Mouse (Mus musculus): ENCODE results near the gene Wscd2. TPM values are rescaled to one million over a fixed set of nuclear protein-coding genes. Genes with fewer than 3 reads are reported as not detected.

Gene Wscd2
- polyA plus RNA-seq, 1 experiment from 2014 or later = 4.5 TPM

GRCm38 (mm10) chr5:113590010-113590640, 100.0 kb downstream of the Wscd2 start:
- no peak overlapping the region for H3K9ac ChIP-seq
- no peaks in the 10 kb centered on the region for H3K9me3 ChIP-seq (replicated peaks)
- H3K27ac ChIP-seq = no peak overlapping the region
- H3K36me3 ChIP-seq = no peaks in the 10 kb centered on the region
- H3K4me1 ChIP-seq = peaks cover 51% of the 10 kb centered on the region
- ATAC-seq (replicated peaks; ENCODE audit: low FRiP score) = no peak
- 49% methylated on average over 5 of the region's 5 CpGs for WGBS
- no peak overlapping the region for H3K4me3 ChIP-seq (replicated peaks)
- no peaks in the 10 kb centered on the region for H3K27me3 ChIP-seq
- H3K4me2 ChIP-seq = no peak overlapping the region

- Histone ChIP-seq H3K4me2 (no peak overlapping the region), H3K9me3 (replicated peaks) (no peaks in the 10 kb centered on the region), H3K27ac (0 out of 2 replicates have a peak overlapping the region, but pooled peaks have one; percentile 37), H3K4me3 (replicated peaks) (no peak overlapping the region), H3K4me1 (peaks cover 41% of the 10 kb centered on the region), H3K27me3 (no peaks in the 10 kb centered on the region), H3K36me3 (no peaks in the 10 kb centered on the region), H3K9ac (no peak overlapping the region)
- 18% methylated on average over 3 of the region's 3 CpGs for WGBS
- ATAC-seq (replicated peaks; ENCODE audit: low FRiP score) = no peak
Measured at GRCm38 (mm10) chr5:113591166-113591565, 101.0 kb downstream of the Wscd2 start.

DNA sequence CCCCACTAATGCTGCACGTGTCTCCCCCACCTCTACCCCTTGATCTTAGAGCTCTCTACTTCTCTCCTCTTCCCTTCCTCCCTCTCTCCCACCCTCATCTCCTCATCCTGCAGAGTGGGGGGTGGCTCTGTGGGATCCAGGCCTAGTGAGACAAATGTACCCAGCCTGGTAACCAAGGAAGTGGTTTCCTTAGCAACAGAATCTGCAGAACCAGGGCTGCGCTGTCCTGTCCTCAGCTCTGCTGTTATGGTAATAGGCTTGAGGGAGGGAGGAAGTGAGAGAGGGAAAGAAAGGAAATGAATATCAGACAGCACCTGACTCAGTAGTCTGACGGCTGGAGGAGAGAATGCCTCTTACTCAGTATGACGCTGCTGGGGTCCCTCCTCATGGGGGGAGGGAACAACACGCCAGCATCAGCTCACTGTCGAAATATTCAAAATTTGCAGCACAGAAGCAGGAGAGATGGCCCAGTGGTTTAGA, 101.7 kb downstream of the Wscd2 start:
- Histone ChIP-seq H3K4me3 (replicated peaks) (no peak overlapping the region), H3K36me3 (no peaks in the 10 kb centered on the region), H3K4me2 (no peak overlapping the region), H3K27ac (no peak overlapping the region), H3K27me3 (no peaks in the 10 kb centered on the region), H3K4me1 (peaks cover 35% of the 10 kb centered on the region), H3K9ac (no peak overlapping the region), H3K9me3 (replicated peaks) (no peaks in the 10 kb centered on the region)
- WGBS = 36% methylated on average over 6 of the region's 6 CpGs
- no peak for ATAC-seq (replicated peaks; ENCODE audit: low FRiP score)

DNA sequence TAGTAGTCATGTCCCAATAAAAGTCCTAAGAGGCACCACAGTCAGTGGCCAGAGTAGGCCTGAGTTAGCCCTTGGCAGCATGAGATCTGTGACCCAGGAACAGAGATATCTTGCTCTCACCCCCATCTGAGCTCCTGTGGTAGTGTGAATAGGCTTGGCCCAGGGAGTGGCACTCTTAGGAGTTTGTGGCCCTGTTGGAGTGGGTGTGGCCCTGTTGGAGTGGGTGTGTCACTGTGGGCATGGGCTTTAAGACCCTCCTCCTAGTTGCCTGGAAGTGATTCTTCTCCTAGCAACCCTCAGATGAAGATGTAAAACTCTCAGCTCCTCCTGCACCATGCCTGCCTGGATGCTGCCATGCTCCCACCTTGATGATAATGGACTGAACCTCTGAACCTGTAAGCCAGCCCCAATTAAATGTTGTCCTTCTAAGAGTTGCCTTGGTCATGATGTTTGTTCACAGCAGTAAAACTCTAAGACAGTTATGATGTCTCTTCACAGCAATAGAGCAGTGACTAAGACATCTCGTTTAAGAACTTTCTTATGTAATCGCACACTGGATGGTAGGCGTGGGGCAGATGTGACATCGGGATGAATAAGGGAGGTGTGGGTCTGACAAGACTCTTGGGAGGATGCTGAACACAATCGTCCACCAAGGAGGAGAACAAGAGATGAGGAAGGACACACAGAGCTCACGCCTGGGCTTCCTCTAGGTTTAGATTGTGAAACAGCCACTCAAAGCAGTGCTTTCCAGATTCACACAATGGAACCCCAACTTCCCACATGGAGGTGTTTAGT, 104.0 kb downstream of the Wscd2 start:
- no peak for ATAC-seq (replicated peaks; ENCODE audit: low FRiP score)
- Histone ChIP-seq H3K4me2 (no peak overlapping the region), H3K4me3 (replicated peaks) (no peak overlapping the region), H3K9me3 (replicated peaks) (no peaks in the 10 kb centered on the region), H3K27ac (no peak overlapping the region), H3K36me3 (no peaks in the 10 kb centered on the region), H3K4me1 (peaks cover 23% of the 10 kb centered on the region), H3K27me3 (no peaks in the 10 kb centered on the region), H3K9ac (no peak overlapping the region)
- WGBS = 83% methylated on average over 6 of the region's 6 CpGs

DNA sequence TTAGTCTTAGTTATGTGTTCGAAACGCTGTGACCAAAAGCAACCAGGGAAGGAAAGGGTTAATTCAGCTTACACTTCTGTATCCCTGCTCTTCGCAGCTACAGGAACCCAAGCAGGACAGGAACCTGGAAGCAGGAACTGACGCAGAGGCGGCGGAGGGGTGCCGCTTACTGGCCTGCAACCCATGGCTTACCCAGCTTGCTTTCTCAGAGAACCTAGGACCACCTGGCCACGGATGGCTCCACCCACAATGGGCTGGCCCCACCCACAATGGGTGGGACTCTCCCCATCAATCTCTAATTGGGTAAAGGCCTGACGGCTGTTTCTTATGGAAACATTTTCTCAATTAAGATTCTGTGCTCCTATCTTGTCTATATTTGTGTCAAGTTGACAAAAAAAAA, 106.1 kb downstream of the Wscd2 start:
- Histone ChIP-seq H3K4me2 (no peak overlapping the region), H3K4me3 (replicated peaks) (no peak overlapping the region), H3K9ac (no peak overlapping the region), H3K4me1 (peaks cover 7% of the 10 kb centered on the region; the same call in 1 of the 2 replicates), H3K36me3 (no peaks in the 10 kb centered on the region), H3K27me3 (no peaks in the 10 kb centered on the region; the same call in 1 of the 2 replicates), H3K9me3 (replicated peaks) (no peaks in the 10 kb centered on the region), H3K27ac (no peak overlapping the region)
- WGBS = 80% methylated on average over 9 of the region's 9 CpGs
- no peak for ATAC-seq (replicated peaks; ENCODE audit: low FRiP score)

DNA sequence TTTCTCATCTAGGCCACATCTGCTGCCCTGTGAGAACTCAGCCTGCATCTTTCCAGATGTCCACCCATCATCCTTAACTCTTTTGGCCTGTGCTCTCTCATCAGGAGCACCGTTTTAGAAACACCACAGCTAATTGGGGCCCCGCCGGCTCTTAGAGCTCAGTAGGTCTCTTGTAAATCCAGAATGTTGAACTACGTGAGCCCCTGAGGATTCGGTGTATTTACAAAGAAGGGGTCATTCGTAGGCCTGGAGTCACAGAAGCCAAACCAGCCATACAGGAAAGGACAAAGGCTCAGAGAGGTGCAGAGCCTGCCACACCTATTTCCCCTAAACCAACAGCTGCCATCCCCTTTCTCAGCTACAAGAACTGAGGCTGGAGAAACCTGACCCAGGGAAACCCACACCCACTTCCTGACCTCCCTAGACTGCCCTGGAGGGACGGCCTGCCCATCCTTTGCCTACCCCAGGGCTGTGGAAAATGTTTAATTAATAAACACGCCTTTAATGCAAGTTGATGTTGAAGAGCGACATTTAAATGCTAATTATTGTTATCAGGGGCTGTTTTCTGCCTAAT, 106.7 kb downstream of the Wscd2 start:
- no peak overlapping the region for H3K4me2 ChIP-seq
- H3K4me3 ChIP-seq (replicated peaks) = no peak overlapping the region
- no peaks in the 10 kb centered on the region for H3K9me3 ChIP-seq (replicated peaks)
- no peak for ATAC-seq (replicated peaks; ENCODE audit: low FRiP score)
- H3K9ac ChIP-seq = no peak overlapping the region
- H3K27me3 ChIP-seq = no peaks in the 10 kb centered on the region; the same call in 1 of the 2 replicates
- H3K4me1 ChIP-seq = 0 out of 2 replicates have a peak, but pooled peaks cover 3% of the 10 kb centered on the region
- WGBS = 73% methylated on average over 9 of the region's 9 CpGs
- no peak overlapping the region for H3K27ac ChIP-seq
- no peaks in the 10 kb centered on the region for H3K36me3 ChIP-seq

DNA sequence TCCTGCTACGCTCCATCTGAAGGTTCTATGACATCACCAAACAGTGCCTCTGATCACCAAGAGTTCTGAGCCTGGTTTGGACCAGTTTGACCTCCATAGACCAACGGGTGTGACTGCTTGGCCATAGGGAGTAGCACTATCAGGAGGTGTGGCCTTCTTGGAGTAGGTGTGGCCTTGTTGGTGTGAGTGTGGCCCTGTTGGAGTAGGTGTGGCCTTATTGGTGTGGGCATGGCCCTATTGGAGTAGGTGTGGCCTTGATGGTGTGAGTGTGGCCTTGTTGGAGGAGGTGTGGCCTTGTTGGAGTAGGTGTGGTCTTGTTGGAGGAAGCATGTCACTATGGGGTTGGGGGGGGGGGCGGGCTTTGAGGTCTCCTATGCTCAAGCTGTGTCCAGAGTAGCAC, 110.0 kb downstream of the Wscd2 start:
- Histone ChIP-seq H3K27me3 (no peaks in the 10 kb centered on the region; the same call in 1 of the 2 replicates), H3K4me2 (no peak overlapping the region), H3K36me3 (no peaks in the 10 kb centered on the region), H3K4me3 (replicated peaks) (no peak overlapping the region), H3K9ac (no peak overlapping the region), H3K27ac (no peak overlapping the region), H3K9me3 (replicated peaks) (no peaks in the 10 kb centered on the region), H3K4me1 (0 out of 2 replicates have a peak, but pooled peaks cover 3% of the 10 kb centered on the region)
- no peak for ATAC-seq (replicated peaks; ENCODE audit: low FRiP score)
- WGBS = 71% methylated on average over 3 of the region's 3 CpGs

- Histone ChIP-seq H3K4me1 (0 out of 2 replicates have a peak, but pooled peaks cover 3% of the 10 kb centered on the region), H3K27ac (no peak overlapping the region), H3K4me2 (no peak overlapping the region), H3K4me3 (replicated peaks) (no peak overlapping the region), H3K9ac (no peak overlapping the region), H3K9me3 (replicated peaks) (no peaks in the 10 kb centered on the region), H3K36me3 (no peaks in the 10 kb centered on the region), H3K27me3 (no peaks in the 10 kb centered on the region; the same call in 1 of the 2 replicates)
- no peak for ATAC-seq (replicated peaks; ENCODE audit: low FRiP score)
- 87% methylated on average over 4 of the region's 4 CpGs for WGBS
Measured at GRCm38 (mm10) chr5:113600803-113601202, 110.7 kb downstream of the Wscd2 start.

DNA sequence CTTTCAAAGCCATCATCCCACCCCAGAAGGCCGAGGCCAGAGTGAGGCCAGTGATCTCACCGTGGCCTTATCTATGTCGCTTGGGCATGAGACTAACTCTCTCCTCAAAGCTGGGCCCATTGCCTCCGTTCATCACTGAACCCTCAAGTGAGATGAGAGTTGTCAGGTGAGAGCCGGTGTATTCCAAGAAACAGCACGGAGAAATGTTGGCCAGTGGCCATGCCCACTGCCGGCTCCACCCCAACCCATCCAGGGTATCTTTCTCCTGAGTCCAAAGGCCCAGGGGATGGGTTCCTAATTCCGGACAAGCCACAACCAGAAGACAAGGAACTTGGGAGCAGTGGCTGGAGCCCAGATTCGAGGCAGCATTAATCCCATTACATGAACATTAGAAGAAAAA, 113.3 kb downstream of the Wscd2 start:
- ATAC-seq (replicated peaks; ENCODE audit: low FRiP score) = no peak
- Histone ChIP-seq H3K27ac (no peak overlapping the region), H3K4me2 (no peak overlapping the region), H3K4me1 (peaks cover 20% of the 10 kb centered on the region), H3K27me3 (no peaks in the 10 kb centered on the region; the same call in 1 of the 2 replicates), H3K36me3 (no peaks in the 10 kb centered on the region), H3K9ac (no peak overlapping the region), H3K9me3 (replicated peaks) (no peaks in the 10 kb centered on the region), H3K4me3 (replicated peaks) (no peak overlapping the region)
- 74% methylated on average over 9 of the region's 9 CpGs for WGBS

GRCm38 (mm10) chr5:113604758-113605157, 114.6 kb downstream of the Wscd2 start:
- no peak overlapping the region for H3K27ac ChIP-seq
- H3K27me3 ChIP-seq = no peaks in the 10 kb centered on the region; the same call in 1 of the 2 replicates
- no peak for ATAC-seq (replicated peaks; ENCODE audit: low FRiP score)
- peaks cover 25% of the 10 kb centered on the region for H3K4me1 ChIP-seq
- no peaks in the 10 kb centered on the region for H3K36me3 ChIP-seq
- no peak overlapping the region for H3K9ac ChIP-seq
- H3K9me3 ChIP-seq (replicated peaks) = no peaks in the 10 kb centered on the region
- WGBS = 75% methylated on average over 4 of the region's 4 CpGs
- no peak overlapping the region for H3K4me2 ChIP-seq
- no peak overlapping the region for H3K4me3 ChIP-seq (replicated peaks)

DNA sequence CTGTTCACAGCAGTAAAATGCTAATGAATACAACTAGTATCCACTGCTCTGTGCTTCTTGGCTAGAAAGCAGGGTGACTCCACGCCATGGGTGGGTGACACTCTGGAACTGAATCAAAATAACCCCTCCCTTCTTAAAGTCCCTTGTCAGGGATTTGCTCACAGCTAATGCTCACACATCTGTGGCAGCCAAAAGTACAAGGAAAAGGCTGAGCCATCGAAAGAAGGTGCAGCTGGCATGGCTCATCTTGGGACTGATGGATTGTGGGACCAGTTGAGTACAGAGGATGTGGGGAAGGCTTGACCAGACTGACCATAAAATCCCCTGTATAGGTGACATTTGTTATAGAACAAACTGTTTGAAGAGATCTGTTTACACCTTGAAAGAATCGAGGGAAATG, 116.0 kb downstream of the Wscd2 start:
- no peaks in the 10 kb centered on the region for H3K27me3 ChIP-seq
- no peak for ATAC-seq (replicated peaks; ENCODE audit: low FRiP score)
- H3K4me3 ChIP-seq (replicated peaks) = no peak overlapping the region
- H3K27ac ChIP-seq = no peak overlapping the region
- WGBS = 56% methylated on average over 3 of the region's 3 CpGs
- no peak overlapping the region for H3K4me2 ChIP-seq
- no peaks in the 10 kb centered on the region for H3K36me3 ChIP-seq
- H3K4me1 ChIP-seq = peaks cover 31% of the 10 kb centered on the region
- H3K9me3 ChIP-seq (replicated peaks) = no peaks in the 10 kb centered on the region
- H3K9ac ChIP-seq = no peak overlapping the region
